ENCODE assay signal across 8 mouse cellular contexts in the genomic region with DNA sequence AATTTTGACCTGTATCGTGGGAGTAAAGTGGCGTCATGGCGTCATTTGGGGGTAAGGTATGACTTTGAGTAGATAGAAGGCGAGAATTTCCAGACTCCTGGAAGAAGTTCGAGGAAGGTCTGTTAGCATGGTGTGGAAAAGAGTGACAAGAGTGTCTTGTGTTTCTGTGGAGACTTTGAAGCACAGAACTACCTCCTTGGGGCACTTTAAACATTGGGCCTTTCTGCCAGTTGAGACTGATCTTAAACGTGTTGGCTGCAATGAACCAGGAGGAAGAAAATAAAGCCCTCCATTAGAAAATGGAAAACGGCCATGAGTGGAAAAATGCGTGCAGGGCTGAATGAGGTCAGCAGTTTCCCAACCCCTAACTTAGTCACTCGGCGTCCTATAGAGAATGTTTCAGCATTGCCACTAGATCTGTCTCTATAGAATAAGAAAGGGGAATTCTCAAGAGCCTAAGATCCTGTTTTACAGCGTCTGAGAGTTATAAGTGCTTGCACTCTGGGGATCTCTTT. TPM values are rescaled to one million over a fixed set of nuclear protein-coding genes. Genes with fewer than 3 reads are reported as not detected.
DNase-seq lines count a peak whose midpoint lies in the region; ATAC-seq and TF ChIP-seq lines count a peak whose summit lies in the region.
"Had no signal": no experiment of that assay in that cellular context is flagged by ENCODE, and none has a peak within 500 bp of the region (broad histone marks: within the 10 kb centered on the region; RNA-seq: fewer than 3 reads in every experiment).

No protein-coding gene starts in this region.

- H3K79me2 ChIP-seq in CH12.LX (replicated peaks; ENCODE audit: control insufficient read depth, extremely low read depth, insufficient read depth, poor library complexity, severe bottlenecking): peaks cover 36% of the 10 kb centered on the region

- H3K27me3 ChIP-seq in CH12.LX (replicated peaks): no peaks in the 10 kb centered on the region
- H3K27me3 ChIP-seq in forebrain, embryonic 14.5 days (replicated peaks; ENCODE audit: control insufficient read depth, insufficient read depth, low read length): no peaks in the 10 kb centered on the region
- H3K27me3 ChIP-seq in liver, embryonic 13.5 days: no peaks in the 10 kb centered on the region

- H3K4me1 ChIP-seq in CH12.LX (ENCODE audit: control insufficient read depth in 1 of 2, insufficient read depth in 2 of 2): peaks cover 0 to 38% of the 10 kb centered on the region in 2 experiments; a peak in 2 of 4 replicates
- peaks cover 11% of the 10 kb centered on the region for H3K4me1 ChIP-seq in forebrain, embryonic 14.5 days (ENCODE audit: control insufficient read depth, insufficient read depth, low read length)
- H3K4me1 ChIP-seq in liver, embryonic 13.5 days (replicated peaks): peaks cover 27% of the 10 kb centered on the region

- no peak for TF ChIP-seq EP300 in CH12.LX (IDR thresholded peaks at IDR 0.05; ENCODE audit: low read length)

- no peak for TF ChIP-seq RAD21 in CH12.LX (IDR thresholded peaks at IDR 0.05; ENCODE audit: low read depth, low read length)

- no peak for TF ChIP-seq POLR2A in CH12.LX (IDR thresholded peaks at IDR 0.05; ENCODE audit: low read depth, low read length)

- DNase-seq in 3T3-L1 (ENCODE audit: low read depth, low spot score) (peak; percentile 47), CH12.LX (ENCODE audit: extremely low read depth) (no peak)
- no peak for DNase-seq in forebrain, embryonic 14.5 days (ENCODE audit: low spot score)
- DNase-seq in liver, embryonic 13.5 days: peak; percentile 15
- DNase-seq in frontal cortex, postnatal 36 days (ENCODE audit: low spot score in 2 of 2): no peak
- DNase-seq in layer of hippocampus, postnatal 25 days (ENCODE audit: extremely low spot score in 1 of 2, low spot score in 1 of 2): no peak
- DNase-seq in layer of hippocampus, postnatal 14 days (ENCODE audit: low spot score in 2 of 2): no peak

- peak overlapping the region; percentile 92 to 95 (median 94) for H3K4me3 ChIP-seq in CH12.LX (replicated peaks in 1 of 3; ENCODE audit: low read depth in 2 of 3, low read length in 2 of 3, poor library complexity in 1 of 3)
- H3K4me3 ChIP-seq in forebrain, embryonic 14.5 days (ENCODE audit: low read depth, low read length): peak overlapping the region; percentile 75
- H3K4me3 ChIP-seq in liver, embryonic 13.5 days (replicated peaks): peak overlapping the region; percentile 99

- dilution Hi-C loops in CH12.LX (cut with MboI; ENCODE audit: extremely low pct_ligation_motif_present, extremely low pct_unique_long_range_greater_than_20kb, low sequenced_read_pairs): no loop called here

- peak overlapping the region; percentile 94 for H3K9ac ChIP-seq in CH12.LX (ENCODE audit: insufficient read depth, low read depth)
- H3K9ac ChIP-seq in forebrain, embryonic 14.5 days (ENCODE audit: low read length): peak overlapping the region; percentile 84
- H3K9ac ChIP-seq in liver, embryonic 13.5 days: peak overlapping the region; percentile 98

- peak overlapping the region; percentile 99 for H3K4me2 ChIP-seq in CH12.LX (ENCODE audit: insufficient read depth, low read depth, poor library complexity, severe bottlenecking)
- peak overlapping the region; percentile 79 for H3K4me2 ChIP-seq in forebrain, embryonic 14.5 days (ENCODE audit: low read length)
- peak overlapping the region; percentile 88 for H3K4me2 ChIP-seq in liver, embryonic 13.5 days

- no peak for TF ChIP-seq CTCF in CH12.LX (conservative IDR thresholded peaks at IDR 0.05 in 1 of 2, IDR thresholded peaks at IDR 0.05 in 1 of 2; ENCODE audit: low read depth in 2 of 2, low read length in 2 of 2)

- no peak for ATAC-seq in forebrain, embryonic 14.5 days
- no peak for ATAC-seq in liver, embryonic 13.5 days (ENCODE audit: low read depth)

- no peak overlapping the region for H3K27ac ChIP-seq in CH12.LX (ENCODE audit: insufficient read depth, low read depth)
- H3K27ac ChIP-seq in forebrain, embryonic 14.5 days (ENCODE audit: low read depth, low read length): no peak overlapping the region
- H3K27ac ChIP-seq in liver, embryonic 13.5 days: peak overlapping the region; percentile 89

- peaks cover 17 to 35% of the 10 kb centered on the region in 2 experiments for H3K36me3 ChIP-seq in CH12.LX (replicated peaks in 1 of 2; ENCODE audit: control insufficient read depth in 1 of 2, insufficient read depth in 1 of 2, low read length in 1 of 2)
- H3K36me3 ChIP-seq in forebrain, embryonic 14.5 days (ENCODE audit: control insufficient read depth, insufficient read depth, low read length): peaks cover 23% of the 10 kb centered on the region
- peaks cover 32% of the 10 kb centered on the region for H3K36me3 ChIP-seq in liver, embryonic 13.5 days

- WGBS in forebrain, embryonic 14.5 days: 13% methylated on average over 11 of the region's 11 CpGs
- 2% methylated on average over 11 of the region's 11 CpGs for WGBS in liver, embryonic 13.5 days (ENCODE audit: insufficient replicate concordance)

- in situ Hi-C loops in CH12.LX (cut with MboI; ENCODE audit: low pct_ligation_motif_present, low pct_unique_long_range_greater_than_20kb, low sequenced_read_pairs): loop anchor here (5.0 kb wide), 2 partner anchors 52 to 83 kb away; no protein-coding TSS in a partner anchor

- no peaks in the 10 kb centered on the region for H3K9me3 ChIP-seq in CH12.LX (replicated peaks; ENCODE audit: low read length)
- H3K9me3 ChIP-seq in forebrain, embryonic 14.5 days (replicated peaks; ENCODE audit: control insufficient read depth, low read length): no peaks in the 10 kb centered on the region
- H3K9me3 ChIP-seq in liver, embryonic 13.5 days (replicated peaks): no peaks in the 10 kb centered on the region

TF ChIP-seq in CH12.LX, 34 proteins besides CTCF, POLR2A, EP300 and RAD21:
- TF ChIP-seq ETS1 (conservative IDR thresholded peaks at IDR 0.05; ENCODE audit: low read depth, low read length) (0 out of 2 replicates have a peak, but pooled peaks have one; percentile 15), TBP (conservative IDR thresholded peaks at IDR 0.05; ENCODE audit: low read depth, low read length) (no peak)

RNA-seq across cellular contexts. Expression of gene M6pr, which starts 1.0 kb away (rescaled TPM):
- total RNA-seq in CH12.LX (2012; rRNA removed): 148 and 170 TPM in 2 replicates
- 291 and 317 TPM in 2 replicates for total RNA-seq in CH12.LX (2014; rRNA removed)
- polyA plus RNA-seq in CH12.LX (2012; ENCODE audit: insufficient read length, low read depth): 228 and 240 TPM in 2 replicates
- 63.1 and 63.3 TPM in 2 replicates for polyA plus RNA-seq in forebrain, embryonic 14.5 days (2014; fragmentation: Nextera tagmentation; extraction: Ambion mirVana)
- polyA plus RNA-seq in liver, embryonic 13.5 days (2015; fragmentation: Nextera tagmentation; extraction: Ambion mirVana): 105 and 116 TPM in 2 replicates
- 10 to 100 TPM; 67.1 to 73.0 TPM for total RNA-seq in layer of hippocampus, postnatal 25 days (2021)
- 10 to 100 TPM; 55.3 to 57.5 TPM for total RNA-seq in layer of hippocampus, postnatal 14 days (2021)

RNA-seq across cellular contexts. Expression of gene Klrg1, which starts 26.8 kb away (rescaled TPM):
- total RNA-seq in CH12.LX (2012; rRNA removed): 1.4 and 2.0 TPM in 2 replicates
- total RNA-seq in CH12.LX (2014; rRNA removed): 4.7 and 6.0 TPM in 2 replicates
- 2.8 and 3.7 TPM in 2 replicates for polyA plus RNA-seq in CH12.LX (2012; ENCODE audit: insufficient read length, low read depth)
- 0.32 and 0.70 TPM in 2 replicates for polyA plus RNA-seq in forebrain, embryonic 14.5 days (2014; fragmentation: Nextera tagmentation; extraction: Ambion mirVana)
- not detected in 2 replicates for polyA plus RNA-seq in liver, embryonic 13.5 days (2015; fragmentation: Nextera tagmentation; extraction: Ambion mirVana)
- total RNA-seq in layer of hippocampus, postnatal 25 days (2021): under 1 TPM; 0.42 to 0.69 TPM
- under 1 TPM; 0.26 to 0.39 TPM for total RNA-seq in layer of hippocampus, postnatal 14 days (2021)
- total RNA-seq: heart, postnatal 10 days had no signal

RNA-seq across cellular contexts. Expression of gene Phc1, which starts 30.9 kb away (rescaled TPM):
- total RNA-seq in CH12.LX (2012; rRNA removed): 4.1 and 6.5 TPM in 2 replicates
- 2.1 and 2.9 TPM in 2 replicates for total RNA-seq in CH12.LX (2014; rRNA removed)
- polyA plus RNA-seq in CH12.LX (2012; ENCODE audit: insufficient read length, low read depth): 9.9 and 13.8 TPM in 2 replicates
- 30.6 and 34.0 TPM in 2 replicates for polyA plus RNA-seq in forebrain, embryonic 14.5 days (2014; fragmentation: Nextera tagmentation; extraction: Ambion mirVana)
- polyA plus RNA-seq in liver, embryonic 13.5 days (2015; fragmentation: Nextera tagmentation; extraction: Ambion mirVana): 2.1 and 2.2 TPM in 2 replicates
- 10 to 100 TPM; 58.4 to 68.5 TPM for total RNA-seq in layer of hippocampus, postnatal 25 days (2021)
- 10 to 100 TPM; 61.8 to 64.9 TPM for total RNA-seq in layer of hippocampus, postnatal 14 days (2021)

Comparison
In these comparisons a context has a peak if more than half of its experiments do, and no peak if none do; other contexts are left out.
1. DNase-seq: peak in 3T3-L1 (single experiment) and liver, embryonic 13.5 days (single experiment); none in CH12.LX (single experiment), forebrain, embryonic 14.5 days (single experiment), frontal cortex, postnatal 36 days (0 of 2), layer of hippocampus, postnatal 25 days (0 of 2) and layer of hippocampus, postnatal 14 days (0 of 2).
2. RNA of gene Phc1, which starts 30.9 kb away (total RNA-seq): 58.4 to 68.5 TPM in layer of hippocampus, postnatal 25 days and 61.8 to 64.9 TPM in layer of hippocampus, postnatal 14 days; 2.1 to 6.5 TPM in CH12.LX; every median in the first group is over 4 times any median in the second.
3. Peak in every context shown above with its lines, with median percentiles within 50 percentile points of each other: H3K4me2 ChIP-seq, H3K4me3 ChIP-seq and H3K9ac ChIP-seq.